Mouse (Mus musculus) intestine, postnatal 0 days (tissue): ENCODE measurements around the gene Trpv1. TPM values are rescaled to one million over a fixed set of nuclear protein-coding genes. Genes with fewer than 3 reads are reported as not detected.

ENCODE experiments used
- ATAC-seq: fragments of 200-750 bp; cut with Nextera tagmentation; 2 replicates; pipeline ENCODE4 v1.8.0; 2017; ENCODE audit warnings: mild to moderate bottlenecking, moderate TSS enrichment, moderate library complexity
- H3K27ac ChIP-seq: fragments of 300-500 bp; sonication (generic); 2 replicates; pipeline ENCODE4 v1.5.1; 2014; ENCODE audit warnings: mild to moderate bottlenecking, low read depth, low read length, moderate library complexity
- H3K27me3 ChIP-seq: fragments of 300-500 bp; sonication (generic); replicated peaks from 2 replicates; pipeline ENCODE4 v1.6.1; 2014; ENCODE audit warnings: low read length, mixed read lengths; ENCODE audit not compliant: control insufficient read depth, insufficient read depth
- H3K36me3 ChIP-seq: fragments of 300-500 bp; sonication (generic); 2 replicates; pipeline ENCODE4 v1.6.1; 2014; ENCODE audit warnings: mild to moderate bottlenecking, moderate library complexity; ENCODE audit not compliant: control insufficient read depth, insufficient read depth
- H3K4me1 ChIP-seq: fragments of 300-500 bp; sonication (generic); replicated peaks from 2 replicates; pipeline ENCODE4 v1.6.1; 2014; ENCODE audit warnings: antibody characterized with exemption, low read length, mixed read lengths; ENCODE audit not compliant: control insufficient read depth, insufficient read depth
- H3K4me2 ChIP-seq: fragments of 300-500 bp; sonication (generic); replicated peaks from 2 replicates; pipeline ENCODE4 v1.6.1; 2014; ENCODE audit warnings: low read depth, mild to moderate bottlenecking, moderate library complexity
- H3K4me3 ChIP-seq: fragments of 300-500 bp; sonication (generic); 2 replicates; pipeline ENCODE4 v1.5.1; 2014; ENCODE audit warnings: low read depth, low read length
- H3K9ac ChIP-seq: fragments of 300-500 bp; sonication (generic); 2 replicates; pipeline ENCODE4 v1.6.1; 2014; ENCODE audit warnings: mild to moderate bottlenecking, low read depth, low read length
- H3K9me3 ChIP-seq: fragments of 300-500 bp; sonication (generic); 2 replicates; pipeline ENCODE4 v1.6.1; 2016; ENCODE audit warnings: mixed run types; ENCODE audit not compliant: control insufficient read depth
- CTCF ChIP-seq: sonication (generic); IDR thresholded peaks from 2 replicates; pipeline ENCODE4 v1.5.1; 2016; ENCODE audit warnings: low read depth, mild to moderate bottlenecking, control low read depth, antibody characterized with exemption, moderate library complexity
- WGBS: fragments of 180-500 bp; shearing (Covaris S2); extraction: QIAGEN DNeasy Blood & Tissue Kit; methylation state at CpG from one replicate; pipeline ENCODE4 v1.1.7; 2014; 5-methylcytosine and 5-hydroxymethylcytosine counted together
- polyA plus RNA-seq: library from polyadenylated mRNA; unstranded; fragments of >200 nt; fragmentation: Nextera tagmentation; extraction: Ambion mirVana; gene quantifications from 2 replicates; pipeline ENCODE4 v1.2.1, GENCODE M21; 2015

The Trpv1 gene
- polyA plus RNA-seq, 1 experiment from 2014 or later: 0.13 TPM

DNA sequence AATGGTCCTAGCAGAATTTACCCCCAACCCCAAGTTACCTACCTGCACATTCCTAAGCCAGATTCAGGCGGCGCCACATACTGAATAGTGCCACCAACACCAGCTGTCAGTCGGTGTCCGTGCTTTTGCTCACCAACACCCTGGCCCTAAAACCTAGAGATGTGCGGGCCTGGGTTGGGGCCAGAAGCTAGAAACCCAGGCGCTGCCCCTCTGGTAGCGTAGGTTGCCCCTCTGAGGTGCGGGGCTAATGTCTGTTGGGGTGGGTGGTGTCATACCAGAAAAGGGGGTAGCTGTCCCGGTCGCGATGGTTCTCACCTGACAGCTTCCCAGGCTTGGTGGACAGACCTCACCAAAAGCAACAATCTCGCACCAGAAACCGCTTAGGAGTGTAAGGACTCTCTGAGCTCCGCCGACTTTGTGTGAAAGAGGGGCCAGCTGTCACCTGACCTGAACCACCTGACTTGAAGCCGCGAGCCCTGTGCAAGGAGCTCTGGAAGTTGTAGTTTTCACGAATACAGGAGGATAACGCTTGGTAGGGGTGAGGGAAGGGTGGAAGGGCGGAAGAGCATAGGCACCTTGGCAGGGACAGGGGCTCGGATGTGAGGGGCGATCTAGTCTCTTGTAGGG lies 35.4 kb upstream of the Trpv1 start, which contains the start of gene Ctns:
Ctns (minus strand) TSS at position 440 of the 627 bp plus-strand sequence.
- Histone ChIP-seq H3K9me3 (no peaks in the 10 kb centered on the region), H3K4me1 (peaks cover 5% of the 10 kb centered on the region; the same call in 1 of the 2 replicates), H3K36me3 (peaks cover 12% of the 10 kb centered on the region; the same call in 1 of the 2 replicates), H3K4me3 (peak within 1 kb of the TSS; percentile 74), H3K27ac (peak within 1 kb of the TSS; percentile 92), H3K9ac (peak within 1 kb of the TSS; percentile 78), H3K27me3 (no peaks in the 10 kb centered on the region), H3K4me2 (peak within 1 kb of the TSS; percentile 99)
- 0 out of 2 replicates have a peak, but pooled peaks have one; percentile 13 for TF ChIP-seq CTCF
- peak; percentile 95 for ATAC-seq
- WGBS: under 1% methylated on average over 22 of the region's 22 CpGs

DNA sequence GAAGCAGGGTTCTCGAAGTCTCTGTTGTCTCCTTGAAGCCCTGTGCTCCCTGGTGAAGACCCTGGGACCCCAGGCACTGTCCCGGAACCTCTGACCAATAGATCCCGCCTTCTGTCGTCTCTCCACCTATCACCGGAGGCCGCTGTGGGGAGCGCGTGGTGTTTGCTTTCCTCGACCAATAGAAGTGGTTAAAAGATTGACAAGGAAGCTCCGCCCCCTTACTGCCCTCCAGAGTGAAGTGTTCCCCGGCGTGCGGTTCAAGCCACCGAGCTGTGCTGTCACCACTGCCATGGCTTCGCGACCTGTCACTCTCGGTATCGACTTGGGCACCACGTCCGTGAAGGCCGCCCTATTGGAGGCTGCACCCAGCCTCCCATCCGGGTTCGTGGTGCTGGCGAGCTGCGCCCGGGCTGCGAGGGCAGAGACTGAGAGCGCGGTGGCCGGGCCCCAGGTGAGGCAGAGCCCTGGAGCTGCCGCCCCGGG lies 34.8 kb upstream of the Trpv1 start, which contains the start of gene Shpk:
Shpk (plus strand) TSS at position 231 of the 483 bp plus-strand sequence.
- H3K9me3 ChIP-seq: no peaks in the 10 kb centered on the region
- peaks cover 5% of the 10 kb centered on the region; the same call in 1 of the 2 replicates for H3K4me1 ChIP-seq
- peak within 1 kb of the TSS; percentile 74 for H3K4me3 ChIP-seq
- H3K27me3 ChIP-seq: no peaks in the 10 kb centered on the region
- peak within 1 kb of the TSS; percentile 92 for H3K27ac ChIP-seq
- ATAC-seq: peak; percentile 96
- no peak for TF ChIP-seq CTCF
- H3K36me3 ChIP-seq: peaks cover 7% of the 10 kb centered on the region; the same call in 1 of the 2 replicates
- H3K4me2 ChIP-seq: peak within 1 kb of the TSS; percentile 99
- 0% methylated on average over 30 of the region's 32 CpGs for WGBS
- peak within 1 kb of the TSS; percentile 78 for H3K9ac ChIP-seq

DNA sequence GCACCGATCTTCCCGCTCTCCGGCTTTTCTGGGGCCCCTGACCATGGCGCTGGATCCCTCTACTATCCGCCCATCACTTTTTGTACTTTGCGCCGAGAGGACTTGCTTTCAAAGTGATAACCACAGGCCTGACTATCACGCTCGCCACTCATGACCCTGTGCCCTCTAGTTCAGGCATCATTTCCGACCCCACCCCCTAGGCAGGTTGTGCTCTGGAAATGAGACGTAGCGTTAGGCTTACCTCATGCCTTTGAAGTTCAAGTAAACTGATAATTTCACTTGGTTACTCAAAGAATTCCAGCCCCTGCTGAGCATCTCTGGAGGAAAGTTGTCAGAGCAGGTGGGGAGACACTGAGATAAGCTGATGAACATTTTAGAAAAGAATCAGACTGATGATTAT lies 34.2 kb upstream of the Trpv1 start:
- H3K27ac ChIP-seq: peak overlapping the region; percentile 92

DNA sequence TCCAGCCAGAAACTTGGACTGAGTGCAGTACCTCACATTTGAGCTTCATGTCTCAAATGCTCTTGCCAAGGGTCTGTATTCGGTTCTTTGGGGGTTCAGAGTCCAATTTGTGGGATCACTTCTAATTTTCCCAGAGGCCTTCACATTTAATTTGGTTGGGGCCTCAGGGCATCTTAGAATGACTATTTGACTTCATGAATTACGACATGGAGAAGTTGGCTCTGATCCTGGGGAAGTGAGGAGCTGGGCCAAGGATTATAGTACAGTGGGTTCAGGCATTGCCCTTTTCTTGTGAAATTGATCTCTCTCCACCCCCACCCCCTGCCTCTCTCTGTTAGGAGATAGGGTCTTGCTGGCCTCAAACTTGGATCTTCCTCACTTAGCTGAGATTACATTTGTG lies 33.1 kb upstream of the Trpv1 start:
- Histone ChIP-seq H3K27me3 (no peaks in the 10 kb centered on the region), H3K9ac (no peak overlapping the region), H3K9me3 (no peaks in the 10 kb centered on the region), H3K4me2 (no peak overlapping the region), H3K36me3 (no peaks in the 10 kb centered on the region), H3K4me1 (peaks cover 5% of the 10 kb centered on the region; the same call in 1 of the 2 replicates), H3K4me3 (no peak overlapping the region), H3K27ac (no peak overlapping the region)
- TF ChIP-seq CTCF: no peak
- no peak for ATAC-seq
- 62% methylated on average over 2 of the region's 2 CpGs for WGBS

More for the DNA sequence above, 34.2 kb upstream of the Trpv1 start:
- Histone ChIP-seq H3K4me3 (peak overlapping the region; percentile 74), H3K4me2 (peak overlapping the region; percentile 99), H3K27me3 (no peaks in the 10 kb centered on the region), H3K36me3 (peaks cover 4% of the 10 kb centered on the region; the same call in 1 of the 2 replicates), H3K4me1 (peaks cover 5% of the 10 kb centered on the region; the same call in 1 of the 2 replicates), H3K9me3 (no peaks in the 10 kb centered on the region), H3K9ac (peak overlapping the region; percentile 78)
- WGBS: 2% methylated on average over 12 of the region's 12 CpGs
- ATAC-seq: peak; percentile 25
- TF ChIP-seq CTCF: no peak

DNA sequence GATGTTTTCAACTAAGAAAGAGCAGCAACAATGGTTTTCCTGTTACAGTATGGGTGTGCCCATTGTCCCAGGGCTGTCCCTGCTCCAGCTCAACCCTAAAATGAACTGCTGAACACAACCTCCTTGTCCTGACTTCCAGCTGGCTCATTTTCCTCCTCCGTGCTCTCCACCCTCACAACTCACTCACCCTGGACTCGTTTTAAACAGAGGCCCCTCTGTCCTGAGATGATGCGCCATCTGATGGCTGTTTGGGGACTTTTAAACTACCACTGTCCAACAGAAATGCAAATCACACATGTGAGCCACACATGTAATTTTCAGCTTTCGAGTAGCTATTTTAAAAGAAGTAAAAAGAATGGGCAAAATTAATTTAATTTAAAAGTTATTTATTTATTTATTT lies 32.5 kb upstream of the Trpv1 start:
- Histone ChIP-seq H3K36me3 (peaks cover 2% of the 10 kb centered on the region; the same call in 1 of the 2 replicates), H3K4me1 (peaks cover 5% of the 10 kb centered on the region; the same call in 1 of the 2 replicates), H3K9me3 (no peaks in the 10 kb centered on the region), H3K4me2 (no peak overlapping the region), H3K9ac (no peak overlapping the region), H3K27ac (no peak overlapping the region), H3K27me3 (no peaks in the 10 kb centered on the region), H3K4me3 (no peak overlapping the region)
- TF ChIP-seq CTCF: peak; percentile 52
- ATAC-seq: no peak
- WGBS: 36% methylated on average over 4 of the region's 4 CpGs

DNA sequence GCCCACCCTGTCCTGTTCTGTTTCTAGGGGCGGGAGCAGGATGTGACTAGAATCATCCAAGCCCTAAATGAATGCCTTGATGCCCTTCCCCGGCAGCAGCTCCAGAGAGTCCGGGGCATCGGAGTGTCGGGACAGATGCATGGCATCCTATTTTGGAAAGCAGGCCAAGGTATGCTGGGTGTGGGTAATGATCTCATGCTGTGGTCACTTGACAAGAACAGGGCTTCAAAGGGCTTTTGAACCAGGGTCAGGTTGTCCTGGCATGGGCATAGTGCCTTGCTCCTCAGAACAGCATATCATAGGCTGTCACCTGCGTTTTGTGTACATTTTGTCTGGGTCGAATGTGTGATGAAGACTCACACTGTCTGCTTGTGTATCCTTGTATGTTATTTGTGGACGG lies 30.2 kb upstream of the Trpv1 start:
- WGBS: 88% methylated on average over 8 of the region's 8 CpGs
- Histone ChIP-seq H3K4me3 (no peak overlapping the region), H3K9me3 (no peaks in the 10 kb centered on the region), H3K36me3 (peaks cover 2% of the 10 kb centered on the region; the same call in 1 of the 2 replicates), H3K4me2 (no peak overlapping the region), H3K27me3 (no peaks in the 10 kb centered on the region), H3K27ac (no peak overlapping the region), H3K9ac (no peak overlapping the region), H3K4me1 (no peaks in the 10 kb centered on the region)
- no peak for TF ChIP-seq CTCF
- no peak for ATAC-seq
